Mouse (Mus musculus): ENCODE measurements around the gene Jund.

DNA sequence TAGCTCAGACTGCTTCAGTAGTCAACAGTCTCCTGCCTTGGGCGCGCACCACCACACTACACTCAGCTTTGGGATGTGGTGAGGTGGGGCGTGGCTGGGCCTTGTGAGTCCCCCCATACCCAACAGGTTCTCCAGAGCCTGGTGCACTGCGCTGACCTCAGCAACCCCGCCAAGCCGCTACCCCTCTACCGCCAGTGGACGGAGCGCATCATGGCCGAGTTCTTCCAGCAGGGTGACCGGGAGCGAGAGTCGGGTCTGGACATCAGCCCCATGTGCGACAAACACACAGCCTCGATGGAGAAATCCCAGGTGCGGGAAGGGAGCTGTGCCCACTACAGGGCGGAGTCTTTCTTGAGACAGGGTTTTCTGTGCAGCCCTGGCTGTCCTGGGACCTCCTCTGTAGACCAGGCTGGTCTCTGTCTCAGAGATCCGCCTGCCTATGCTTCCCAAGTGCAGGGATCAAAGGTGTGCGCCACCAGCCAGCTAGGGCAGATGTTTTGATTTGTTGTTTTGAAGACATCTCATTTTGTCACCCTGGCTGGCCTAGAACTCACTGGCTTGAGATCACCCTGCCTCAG is 50.4 kb downstream of the Jund start:
- TF ChIP-seq CTCF (IDR thresholded peaks at IDR 0.05; ENCODE audit: low read depth, low read length) (no peak), POLR2A (IDR thresholded peaks at IDR 0.05; ENCODE audit: borderline replicate concordance, low read depth, low read length) (no peak)

Measured in bone marrow macrophage, adult 2 months (primary cell).